In the genomic region with DNA sequence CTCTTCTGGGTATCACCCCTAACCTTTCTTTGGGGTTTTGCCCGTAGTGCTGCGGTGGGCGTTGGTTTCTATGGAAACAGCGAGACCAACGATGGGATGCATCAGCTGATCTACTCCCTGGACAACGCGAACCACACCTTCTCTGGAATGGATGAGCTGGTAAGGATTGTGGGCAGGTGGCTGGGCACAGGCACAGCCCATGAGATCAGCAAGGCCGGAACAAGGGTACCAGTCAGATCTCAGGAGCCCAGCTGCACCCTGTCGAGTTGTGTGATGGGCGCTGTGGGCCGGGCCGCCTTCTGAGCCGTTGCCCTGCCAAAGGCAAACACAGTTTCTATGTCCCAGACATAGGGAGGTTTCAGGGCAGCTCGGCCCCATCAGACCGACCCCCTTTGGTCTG, we compare ENCODE assay signal across 31 mouse cellular contexts. TPM values are rescaled to one million over a fixed set of nuclear protein-coding genes. Genes with fewer than 3 reads are reported as not detected.
DNase-seq lines count a peak whose midpoint lies in the region; TF ChIP-seq lines count a peak whose summit lies in the region.
"Had no signal": no experiment of that assay in that cellular context is flagged by ENCODE, and none has a peak within 500 bp of the region (broad histone marks: within the 10 kb centered on the region; RNA-seq: fewer than 3 reads in every experiment).

No protein-coding gene starts in this region.

- TF ChIP-seq CTCF in cerebellum, adult 2 months (IDR thresholded peaks at IDR 0.05; ENCODE audit: borderline replicate concordance, insufficient read depth, low read depth, low read length) = no peak
- no peak for TF ChIP-seq CTCF in left cerebral cortex, adult 2 months (IDR thresholded peaks at IDR 0.05)

- 51% methylated on average over 15 of the region's 15 CpGs for WGBS in cerebellum, adult 2 months

- peaks cover 48% of the 10 kb centered on the region for H3K4me1 ChIP-seq in cerebellum, adult 2 months (ENCODE audit: control insufficient read depth, insufficient read depth, low read length)
- H3K4me1 ChIP-seq: neural tube, embryonic 15.5 days had no signal

- peak; percentile 59 to 70 for DNase-seq in cerebellum, adult 2 months
- no peak for DNase-seq in cerebellum, postnatal 14 days
- no peak for DNase-seq in left cerebral cortex, adult 2 months (ENCODE audit: extremely low spot score in 1 of 2, low spot score in 2 of 2)
- no peak for DNase-seq in left cerebral cortex, postnatal 10 days (ENCODE audit: extremely low spot score in 1 of 2, low spot score in 2 of 2)
- peak; percentile 72 for DNase-seq in cerebellum, adult 9-11 months
- DNase-seq in gastrocnemius, postnatal 25 days = no peak
- no peak for DNase-seq in thymus, postnatal 14 days
- DNase-seq: adrenal gland, postnatal 14 days; gastrocnemius, postnatal 36 days; heart, adult 18-20 months; heart, postnatal 4 days; kidney, adult 9 months; kidney, postnatal 10 days; lung, embryonic 14.5 days; lung, postnatal 14 days; midbrain, embryonic 14.5 days; right cerebral cortex, postnatal 4 days; thymus, adult 18-20 months; thymus, postnatal 4 days had no signal

- intact Hi-C loops in left cerebral cortex, adult 2 months (cut with DNase I) = no loop called here
- intact Hi-C loops in left cerebral cortex, postnatal 10 days (cut with DNase I) = no loop called here

- TF ChIP-seq POLR2A in cerebellum, adult 2 months (IDR thresholded peaks at IDR 0.05; ENCODE audit: borderline replicate concordance, insufficient read depth, low read length) = no peak

- no peak overlapping the region for H3K4me3 ChIP-seq in cerebellum, adult 2 months (replicated peaks; ENCODE audit: insufficient read depth, low read depth, low read length)
- H3K4me3 ChIP-seq in left cerebral cortex, adult 2 months = no peak overlapping the region
- H3K4me3 ChIP-seq: embryonic facial prominence, embryonic 10.5 days; embryonic facial prominence, embryonic 15.5 days; forebrain, embryonic 12.5 days; heart, embryonic 12.5 days; hindbrain, embryonic 13.5 days; limb, embryonic 12.5 days; liver, embryonic 15.5 days; neural tube, embryonic 15.5 days had no signal

- peak overlapping the region; percentile 29 for H3K27ac ChIP-seq in cerebellum, adult 2 months (ENCODE audit: insufficient read depth, low read length)
- H3K27ac ChIP-seq in left cerebral cortex, adult 2 months = peak overlapping the region; percentile 44; the same call in 1 of the 2 replicates
- H3K27ac ChIP-seq: embryonic facial prominence, embryonic 10.5 days; embryonic facial prominence, embryonic 15.5 days; forebrain, embryonic 12.5 days; hindbrain, embryonic 13.5 days; limb, embryonic 12.5 days; liver, embryonic 15.5 days; neural tube, embryonic 15.5 days; stomach, postnatal 0 days had no signal

- no peaks in the 10 kb centered on the region for H3K27me3 ChIP-seq in cerebellum, adult 2 months (ENCODE audit: control insufficient read depth, insufficient read depth, low read length)
- H3K27me3 ChIP-seq: embryonic facial prominence, embryonic 15.5 days; forebrain, embryonic 12.5 days; heart, embryonic 12.5 days; hindbrain, embryonic 13.5 days; limb, embryonic 12.5 days; liver, embryonic 15.5 days; neural tube, embryonic 15.5 days had no signal

RNA-seq across cellular contexts. Expression of a gene that starts 15.0 kb away (rescaled TPM):
- 81.2 and 92.5 TPM in 2 replicates for polyA plus RNA-seq in cerebellum, adult 2 months (2012; rRNA removed)
- total RNA-seq in left cerebral cortex, adult 2 months (2021) = 10 to 100 TPM; 18.5 to 18.6 TPM
- total RNA-seq in left cerebral cortex, postnatal 10 days (2021) = 10 to 100 TPM; 21.7 TPM
- 10 to 100 TPM; 17.9 to 20.1 TPM for total RNA-seq in gastrocnemius, postnatal 25 days (2021)

RNA-seq across cellular contexts. Expression of a gene that starts 21.9 kb away (rescaled TPM):
- 1,362 and 1,509 TPM in 2 replicates for polyA plus RNA-seq in cerebellum, adult 2 months (2012; rRNA removed)
- total RNA-seq in left cerebral cortex, adult 2 months (2021) = 100 to 1,000 TPM; 817 to 866 TPM
- total RNA-seq in left cerebral cortex, postnatal 10 days (2021) = 100 to 1,000 TPM; 902 to 927 TPM
- total RNA-seq in gastrocnemius, postnatal 25 days (2021) = 100 to 1,000 TPM; 462 to 524 TPM

RNA-seq across cellular contexts. Expression of a gene that starts 37.0 kb away (rescaled TPM):
- polyA plus RNA-seq in cerebellum, adult 2 months (2012; rRNA removed) = 3.9 and 5.0 TPM in 2 replicates
- 1 to 10 TPM in 1 of 2 experiments, under 1 TPM in 1; 1.00 to 1.8 TPM for total RNA-seq in left cerebral cortex, adult 2 months (2021)
- total RNA-seq in left cerebral cortex, postnatal 10 days (2021) = 1 to 10 TPM in 1 of 2 experiments, under 1 TPM in 1; 0.59 to 1.0 TPM
- under 1 TPM; 0.24 to 0.61 TPM for total RNA-seq in gastrocnemius, postnatal 25 days (2021)
- total RNA-seq: liver, adult 2 months; monocyte, adult 5-6 weeks had no signal
- polyA plus RNA-seq: CD4-positive, CD25-positive, alpha-beta regulatory T cell, adult 4 months had no signal

Comparison
In these comparisons a context has a peak if more than half of its experiments do, and no peak if none do; other contexts are left out.
1. DNase-seq: peak in cerebellum, adult 2 months (2 of 2) and cerebellum, adult 9-11 months (single experiment); none in cerebellum, postnatal 14 days (0 of 2), left cerebral cortex, adult 2 months (0 of 2), left cerebral cortex, postnatal 10 days (0 of 2), gastrocnemius, postnatal 25 days (single experiment) and thymus, postnatal 14 days (single experiment).